Mouse (Mus musculus): ENCODE measurements at regions not wholly inside any gene's neighbourhood (a gene's known extent, or its start where the extent isn't known, plus 50 kb on each side); places are given as distances from the start of the nearest gene placed in this dataset.
"Not testable (repeated sequence)": the region's sequence is repeated elsewhere in the genome, so short reads cannot be mapped to it uniquely, and the experiment has no call there.

DNA sequence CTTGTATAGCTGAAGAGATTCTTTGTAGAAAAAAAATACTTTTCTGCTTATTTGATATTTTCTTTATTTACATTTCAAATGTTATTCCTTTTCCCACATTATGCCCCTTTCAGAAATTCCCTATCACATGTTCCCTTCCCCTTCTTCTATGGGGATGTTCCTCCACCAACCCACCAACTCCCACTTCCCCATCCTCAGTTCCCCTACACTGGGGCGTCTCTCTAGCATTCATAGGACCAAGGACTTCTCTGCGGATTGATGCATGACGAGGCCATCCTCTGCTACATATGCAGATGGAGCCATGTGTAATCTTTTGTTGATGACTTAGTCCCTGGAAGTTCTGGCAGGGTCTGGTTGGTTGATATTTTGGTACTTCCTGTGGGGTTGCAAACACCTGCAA lies 520.5 kb upstream of the Zfp386 start:
- TF ChIP-seq GATA1 (IDR thresholded peaks at IDR 0.05; ENCODE audit: borderline replicate concordance, low read length) (no peak), FLI1 (IDR thresholded peaks at IDR 0.05; ENCODE audit: low read length) (no peak)
- no peaks in the 10 kb centered on the region for H3K36me3 ChIP-seq (replicated peaks; ENCODE audit: low read length)
- H3K4me3 ChIP-seq (replicated peaks), result no peak overlapping the region
- H3K9me3 ChIP-seq, result no peaks in the 10 kb centered on the region
- H3K27me3 ChIP-seq (replicated peaks), result no peaks in the 10 kb centered on the region
- H3K4me1 ChIP-seq, result no peaks in the 10 kb centered on the region; the same call in 1 of the 2 replicates

DNA sequence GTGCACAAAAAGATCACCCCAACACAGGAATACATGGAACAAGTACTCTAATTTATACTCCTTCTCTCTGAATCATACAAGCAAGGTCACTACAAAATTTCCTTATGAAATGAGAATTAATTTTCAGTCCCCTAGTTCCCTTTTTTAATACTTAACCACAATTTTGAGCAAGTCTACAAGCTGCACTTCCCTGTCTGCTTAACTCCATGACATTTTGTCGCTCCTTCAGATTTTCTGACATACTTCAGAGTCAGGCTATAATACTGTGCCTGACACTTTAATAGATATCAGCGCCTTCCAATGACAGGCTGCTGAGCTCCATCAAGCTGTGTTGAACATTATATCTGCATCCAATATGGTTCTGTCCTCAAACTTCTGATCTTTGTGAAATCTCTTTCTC lies 505.0 kb upstream of the Zfp386 start:
- Histone ChIP-seq H3K4me3 (replicated peaks) (no peak overlapping the region), H3K4me1 (no peaks in the 10 kb centered on the region), H3K9me3 (peaks cover 10% of the 10 kb centered on the region), H3K36me3 (replicated peaks; ENCODE audit: low read length) (no peaks in the 10 kb centered on the region), H3K27me3 (replicated peaks) (no peaks in the 10 kb centered on the region)
- no peak for TF ChIP-seq GATA1 (IDR thresholded peaks at IDR 0.05; ENCODE audit: borderline replicate concordance, low read length)
- TF ChIP-seq FLI1 (IDR thresholded peaks at IDR 0.05; ENCODE audit: low read length), result no peak

DNA sequence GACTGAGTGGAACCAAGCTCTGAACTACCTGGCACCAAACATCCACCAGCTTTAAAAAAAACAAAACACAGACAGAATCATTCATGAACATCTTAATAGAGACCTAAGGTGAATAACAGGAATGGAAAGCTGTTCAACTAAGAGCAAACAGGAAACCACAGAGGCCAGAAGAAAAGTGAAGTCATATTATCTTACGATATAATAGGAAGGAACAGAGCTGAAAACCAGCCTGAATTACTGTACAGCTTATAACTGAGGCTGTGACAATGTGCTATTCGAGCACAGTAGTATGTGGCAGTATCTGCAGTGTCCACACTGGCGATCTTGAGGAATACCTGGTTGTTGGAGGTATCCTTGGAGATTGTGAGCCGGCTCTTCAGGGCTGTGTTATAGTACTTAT lies 480.6 kb upstream of the Zfp386 start:
- not testable (repeated sequence) for H3K4me1 ChIP-seq; H3K36me3 ChIP-seq (replicated peaks; ENCODE audit: low read length); H3K27me3 ChIP-seq (replicated peaks); H3K9me3 ChIP-seq; H3K4me3 ChIP-seq (replicated peaks)

DNA sequence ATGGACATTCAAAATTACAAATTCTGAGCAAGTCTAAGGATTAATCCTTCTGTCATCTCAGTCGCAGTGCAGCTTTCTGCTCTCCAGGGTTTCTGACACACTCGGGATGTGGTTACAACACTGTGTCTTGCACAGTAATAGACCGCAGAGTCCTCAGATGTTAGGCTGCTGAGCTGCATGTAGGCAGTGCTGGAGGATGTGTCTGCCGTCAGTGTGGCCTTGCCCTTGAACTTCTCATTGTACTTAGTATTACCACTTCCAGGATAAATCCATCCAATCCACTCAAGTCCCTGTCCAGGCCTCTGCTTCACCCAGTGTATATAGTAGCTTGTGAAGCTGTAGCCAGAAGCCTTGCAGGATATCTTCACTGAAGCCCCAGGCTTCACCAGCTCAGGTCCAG lies 454.5 kb upstream of the Zfp386 start:
- H3K4me3 ChIP-seq (replicated peaks); H3K27me3 ChIP-seq (replicated peaks); H3K36me3 ChIP-seq (replicated peaks; ENCODE audit: low read length); H3K9me3 ChIP-seq; H3K4me1 ChIP-seq: not testable (repeated sequence)

DNA sequence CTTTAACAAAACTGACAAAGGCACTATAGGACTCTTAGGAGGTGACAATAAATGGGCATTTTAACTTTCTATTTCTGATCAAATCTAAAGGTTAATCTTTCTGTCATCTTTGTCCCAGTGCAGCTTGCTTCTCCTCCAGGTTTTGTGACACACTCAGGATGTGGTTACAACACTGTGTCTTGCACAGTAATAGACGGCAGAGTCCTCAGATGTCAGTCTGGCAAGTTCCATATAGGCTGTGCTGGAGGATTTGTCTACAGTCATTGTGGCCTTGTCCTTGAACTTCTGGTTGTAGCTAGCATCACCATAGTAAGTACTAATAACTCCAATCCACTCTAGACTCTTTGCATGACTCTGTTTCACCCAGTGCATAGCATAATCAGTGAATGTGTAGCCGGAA lies 443.8 kb upstream of the Zfp386 start:
- no peaks in the 10 kb centered on the region for H3K36me3 ChIP-seq (replicated peaks; ENCODE audit: low read length)
- no peak overlapping the region for H3K4me3 ChIP-seq (replicated peaks)
- H3K9me3 ChIP-seq, result no peaks in the 10 kb centered on the region
- no peaks in the 10 kb centered on the region; the same call in 1 of the 2 replicates for H3K4me1 ChIP-seq
- H3K27me3 ChIP-seq (replicated peaks), result no peaks in the 10 kb centered on the region
- TF ChIP-seq GATA1 (IDR thresholded peaks at IDR 0.05; ENCODE audit: borderline replicate concordance, low read length) (no peak), FLI1 (IDR thresholded peaks at IDR 0.05; ENCODE audit: low read length) (no peak)

DNA sequence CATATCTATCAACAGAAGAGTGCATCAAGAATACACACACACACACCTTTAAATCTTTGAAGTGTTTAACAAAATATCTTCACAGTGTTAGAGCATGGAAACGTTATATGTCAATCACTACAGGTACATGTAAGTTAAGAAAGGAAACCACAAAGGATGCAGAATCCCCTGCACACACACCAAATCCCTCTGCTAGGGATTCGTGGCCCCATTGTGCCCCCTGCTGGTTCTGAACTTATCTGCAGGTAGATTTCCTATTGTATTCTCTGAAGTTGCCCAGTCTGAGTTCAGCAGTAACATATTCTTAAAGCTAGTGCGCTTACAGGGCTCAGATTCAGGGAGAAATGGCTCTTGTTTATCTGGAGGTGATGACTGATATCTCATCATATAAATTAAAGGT lies 442.6 kb upstream of the Zfp386 start:
- TF ChIP-seq GATA1 (IDR thresholded peaks at IDR 0.05; ENCODE audit: borderline replicate concordance, low read length) (no peak), FLI1 (IDR thresholded peaks at IDR 0.05; ENCODE audit: low read length) (no peak)
- Histone ChIP-seq H3K4me3 (replicated peaks) (no peak overlapping the region), H3K9me3 (no peaks in the 10 kb centered on the region), H3K4me1 (no peaks in the 10 kb centered on the region; the same call in 1 of the 2 replicates), H3K36me3 (replicated peaks; ENCODE audit: low read length) (no peaks in the 10 kb centered on the region), H3K27me3 (replicated peaks) (no peaks in the 10 kb centered on the region)

DNA sequence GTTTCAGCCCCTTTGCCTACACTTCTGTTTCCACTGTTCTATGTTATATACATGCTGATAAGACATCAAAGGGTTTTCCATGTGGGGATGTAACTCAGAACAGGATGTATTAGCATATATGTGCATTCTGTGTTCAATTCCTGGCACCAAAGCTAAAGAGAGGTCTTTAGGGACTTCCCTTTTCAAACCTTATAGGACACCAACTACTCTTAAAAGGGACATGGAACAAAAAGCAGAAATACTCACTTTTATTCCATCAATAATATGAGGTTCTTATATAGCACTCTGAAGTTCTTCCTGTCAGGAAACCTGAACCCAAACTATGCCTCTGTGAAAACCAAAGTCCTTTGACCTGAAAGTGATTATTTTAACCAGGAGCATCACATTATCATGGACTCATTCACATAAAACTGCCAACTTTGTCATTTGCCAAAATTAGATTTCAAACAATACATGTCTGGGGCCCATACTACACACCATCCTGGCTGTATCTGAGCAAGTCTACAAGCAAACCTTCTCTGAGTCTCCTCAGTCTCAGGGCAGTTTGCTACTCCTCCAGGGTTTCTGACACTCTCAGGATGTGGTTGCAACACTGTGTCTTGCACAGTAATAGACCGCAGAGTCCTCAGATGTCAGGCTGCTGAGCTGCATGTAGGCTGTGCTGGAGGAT lies 424.8 kb upstream of the Zfp386 start:
- H3K4me3 ChIP-seq (replicated peaks); H3K27me3 ChIP-seq (replicated peaks); H3K9me3 ChIP-seq; H3K4me1 ChIP-seq; H3K36me3 ChIP-seq (replicated peaks; ENCODE audit: low read length): not testable (repeated sequence)

DNA sequence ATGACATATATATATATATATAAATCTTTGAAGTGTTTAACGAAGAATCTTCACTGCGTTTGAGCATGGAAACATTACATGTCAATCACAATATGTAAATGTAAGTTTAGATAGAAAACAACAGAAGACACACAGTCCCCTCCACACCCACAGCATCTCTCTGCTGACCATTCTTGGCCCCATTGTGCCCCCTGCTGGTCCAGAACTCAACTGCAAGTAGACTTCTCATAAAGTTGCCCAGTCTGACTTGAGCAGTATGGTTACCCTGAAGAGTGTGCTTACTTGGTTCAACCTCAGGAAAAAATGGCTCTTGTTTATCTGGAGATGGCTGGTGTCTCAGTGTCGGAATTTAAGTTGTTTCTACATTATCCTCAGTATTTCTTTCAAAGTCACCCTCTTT lies 423.3 kb upstream of the Zfp386 start:
- H3K4me1 ChIP-seq, result peaks cover 4% of the 10 kb centered on the region; the same call in 1 of the 2 replicates
- no peak for TF ChIP-seq FLI1 (IDR thresholded peaks at IDR 0.05; ENCODE audit: low read length)
- TF ChIP-seq GATA1 (IDR thresholded peaks at IDR 0.05; ENCODE audit: borderline replicate concordance, low read length), result no peak
- H3K36me3 ChIP-seq (replicated peaks; ENCODE audit: low read length), result no peaks in the 10 kb centered on the region
- 0 out of 2 replicates have a peak, but pooled peaks cover 5% of the 10 kb centered on the region for H3K9me3 ChIP-seq
- no peak overlapping the region for H3K4me3 ChIP-seq (replicated peaks)
- H3K27me3 ChIP-seq (replicated peaks), result no peaks in the 10 kb centered on the region

DNA sequence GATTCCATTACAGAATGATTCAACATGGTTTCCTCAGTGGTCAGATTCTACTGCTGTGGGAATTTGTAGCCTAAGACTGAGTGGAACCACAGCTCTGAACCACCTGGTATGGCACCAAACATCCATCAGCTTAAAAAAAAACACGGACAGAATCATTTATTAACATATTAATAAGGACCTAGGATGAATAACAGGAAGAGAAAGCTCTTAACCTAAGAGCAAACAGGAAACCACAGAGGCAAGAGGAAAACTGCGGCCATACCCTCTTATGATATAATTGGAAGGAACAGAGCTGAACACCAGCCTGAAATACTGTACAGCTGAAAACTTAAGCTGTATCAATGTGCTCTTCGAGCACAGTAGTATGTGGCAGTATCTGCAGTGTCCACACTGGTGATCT lies 399.9 kb upstream of the Zfp386 start:
- Histone ChIP-seq H3K4me3 (replicated peaks) (no peak overlapping the region), H3K27me3 (replicated peaks) (no peaks in the 10 kb centered on the region), H3K4me1 (peaks cover 12% of the 10 kb centered on the region; the same call in 1 of the 2 replicates), H3K36me3 (replicated peaks; ENCODE audit: low read length) (no peaks in the 10 kb centered on the region), H3K9me3 (no peaks in the 10 kb centered on the region)
- no peak for TF ChIP-seq GATA1 (IDR thresholded peaks at IDR 0.05; ENCODE audit: borderline replicate concordance, low read length)
- TF ChIP-seq FLI1 (IDR thresholded peaks at IDR 0.05; ENCODE audit: low read length), result no peak

DNA sequence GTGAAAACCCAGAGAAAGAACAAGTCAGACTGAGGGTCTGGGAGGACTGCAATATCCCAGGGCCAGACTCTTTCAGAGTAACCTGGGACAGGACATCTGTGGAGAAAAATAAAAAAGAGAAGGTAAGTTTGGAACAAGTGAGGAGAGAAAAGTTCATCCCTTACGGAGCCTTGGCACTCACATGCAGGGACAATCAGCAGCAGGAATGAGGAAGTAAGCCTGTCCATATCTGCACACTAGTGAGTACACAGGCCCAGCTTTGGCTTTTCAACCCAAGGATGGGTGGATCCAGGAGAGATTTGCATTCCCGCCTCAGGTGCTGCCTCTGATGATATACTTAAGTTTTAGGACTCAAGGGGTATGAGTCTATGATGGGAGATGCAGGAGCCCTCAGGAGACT lies 399.4 kb upstream of the Zfp386 start:
- not testable (repeated sequence) for H3K27me3 ChIP-seq (replicated peaks); H3K9me3 ChIP-seq; H3K36me3 ChIP-seq (replicated peaks; ENCODE audit: low read length); H3K4me3 ChIP-seq (replicated peaks)
- H3K4me1 ChIP-seq, result peaks cover 12% of the 10 kb centered on the region; the same call in 1 of the 2 replicates

DNA sequence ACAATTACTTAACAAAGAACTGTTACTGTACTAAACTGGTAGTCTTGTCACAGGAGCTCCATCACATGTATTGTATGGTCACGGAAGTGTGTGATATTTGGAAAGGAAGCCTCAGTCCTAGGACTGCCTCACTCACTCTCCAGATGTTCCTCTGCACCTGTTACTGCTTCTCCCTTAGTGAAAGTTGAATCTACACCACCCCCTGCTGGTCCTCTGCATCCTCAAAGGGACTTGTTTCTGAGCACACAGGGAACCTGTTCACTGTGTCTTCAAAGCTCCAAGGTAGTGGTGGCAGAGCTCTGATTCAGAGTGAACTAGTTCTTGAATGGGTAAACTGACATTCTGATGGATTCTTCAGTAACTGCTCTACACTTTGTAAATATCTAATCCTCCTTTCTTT lies 391.7 kb upstream of the Zfp386 start:
- no peak for TF ChIP-seq FLI1 (IDR thresholded peaks at IDR 0.05; ENCODE audit: low read length)
- TF ChIP-seq GATA1 (IDR thresholded peaks at IDR 0.05; ENCODE audit: borderline replicate concordance, low read length), result no peak
- Histone ChIP-seq H3K27me3 (replicated peaks) (no peaks in the 10 kb centered on the region), H3K36me3 (replicated peaks; ENCODE audit: low read length) (no peaks in the 10 kb centered on the region), H3K9me3 (no peaks in the 10 kb centered on the region), H3K4me3 (replicated peaks) (no peak overlapping the region), H3K4me1 (no peaks in the 10 kb centered on the region)

DNA sequence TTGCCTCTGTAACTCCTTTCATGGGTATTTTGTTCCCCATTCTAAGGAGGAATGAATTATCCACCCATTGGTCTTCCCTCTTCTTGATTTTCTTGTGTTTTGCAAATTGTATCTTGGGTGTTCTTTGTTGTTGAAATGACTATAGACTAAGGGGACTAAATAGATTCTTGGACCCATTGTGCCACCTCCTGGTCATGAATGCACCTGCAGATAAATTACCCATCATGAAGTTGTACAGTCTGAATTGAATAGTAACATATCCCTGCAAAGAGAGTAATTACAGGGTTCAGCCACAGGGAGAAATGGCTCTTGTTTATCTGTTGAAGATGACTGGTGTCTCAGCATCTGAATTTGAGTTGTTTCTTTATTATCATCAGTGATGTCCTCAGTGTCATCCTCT lies 383.4 kb upstream of the Zfp386 start:
- H3K27me3 ChIP-seq (replicated peaks); H3K4me3 ChIP-seq (replicated peaks); H3K4me1 ChIP-seq: not testable (repeated sequence)

DNA sequence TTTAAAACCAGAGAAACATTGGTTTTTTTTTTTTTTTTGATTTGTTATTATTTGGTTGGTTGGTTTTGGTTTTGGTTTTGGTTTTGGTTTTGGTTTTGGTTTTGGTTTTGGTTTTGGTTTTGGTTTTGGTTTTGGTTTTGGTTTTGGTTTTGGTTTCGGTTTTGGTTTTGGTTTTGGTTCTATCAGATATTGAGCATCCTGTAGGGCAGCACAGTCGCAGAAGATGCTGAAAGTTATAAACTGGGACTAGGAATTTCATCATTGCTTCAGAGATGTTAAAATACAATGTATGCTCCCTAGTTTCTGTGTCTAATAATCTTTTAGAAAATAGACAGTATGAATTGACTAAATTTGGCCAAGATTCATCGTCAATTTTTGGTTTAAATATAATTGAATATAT lies 375.8 kb upstream of the Zfp386 start:
- not testable (repeated sequence) for H3K4me3 ChIP-seq (replicated peaks); H3K36me3 ChIP-seq (replicated peaks; ENCODE audit: low read length); H3K27me3 ChIP-seq (replicated peaks); H3K9me3 ChIP-seq; H3K4me1 ChIP-seq

More for the DNA sequence above, 383.4 kb upstream of the Zfp386 start:
- H3K9me3 ChIP-seq; H3K36me3 ChIP-seq (replicated peaks; ENCODE audit: low read length): not testable (repeated sequence)
